Mouse (Mus musculus) kidney, postnatal 0 days (tissue): ENCODE measurements at regions not wholly inside any gene's neighbourhood (a gene's known extent, or its start where the extent isn't known, plus 50 kb on each side); places are given as distances from the start of the nearest gene placed in this dataset.

ENCODE experiments used
- ATAC-seq: fragments of 200-750 bp; cut with Nextera tagmentation; replicated peaks from 2 replicates; pipeline ENCODE4 v1.8.0; 2017; ENCODE audit warnings: low read depth, moderate number of reproducible peaks, moderate TSS enrichment, moderate library complexity; ENCODE audit not compliant: low FRiP score
- DNase-seq: peaks from one replicate; pipeline ENCODE4 v3.0.0-alpha.2; 2016; ENCODE audit warnings: low spot score
- H3K27ac ChIP-seq: fragments of 300-500 bp; sonication (generic); 2 replicates; pipeline ENCODE4 v1.5.1; 2014; ENCODE audit warnings: mild to moderate bottlenecking
- H3K27me3 ChIP-seq: fragments of 300-500 bp; sonication (generic); 2 replicates; pipeline ENCODE4 v1.6.1; 2014; ENCODE audit warnings: low read length, mixed read lengths; ENCODE audit not compliant: insufficient read depth
- H3K36me3 ChIP-seq: fragments of 300-500 bp; sonication (generic); 2 replicates; pipeline ENCODE4 v1.6.1; 2014; ENCODE audit warnings: low read length, mixed read lengths; ENCODE audit not compliant: insufficient read depth
- H3K4me1 ChIP-seq: fragments of 300-500 bp; sonication (generic); replicated peaks from 2 replicates; pipeline ENCODE4 v1.6.1; 2014; ENCODE audit warnings: antibody characterized with exemption, low read length, mixed read lengths; ENCODE audit not compliant: insufficient read depth
- H3K4me2 ChIP-seq: fragments of 300-500 bp; sonication (generic); 2 replicates; pipeline ENCODE4 v1.6.1; 2014; ENCODE audit warnings: mild to moderate bottlenecking, low read length, moderate library complexity, mixed read lengths
- H3K4me3 ChIP-seq: fragments of 300-500 bp; sonication (generic); replicated peaks from 2 replicates; pipeline ENCODE4 v1.5.1; 2014; ENCODE audit warnings: low read depth, low read length
- H3K9ac ChIP-seq: fragments of 300-500 bp; sonication (generic); 2 replicates; pipeline ENCODE4 v1.6.1; 2014; ENCODE audit warnings: low read depth, low read length
- H3K9me3 ChIP-seq: fragments of 300-500 bp; sonication (generic); replicated peaks from 2 replicates; pipeline ENCODE4 v1.6.1; 2016; ENCODE audit warnings: low read length, inconsistent platforms, mixed read lengths
- CTCF ChIP-seq: IDR thresholded peaks from 2 replicates; pipeline ENCODE4 v1.5.1; 2016; ENCODE audit warnings: antibody characterized with exemption, low read depth, mild to moderate bottlenecking, moderate library complexity
- WGBS: fragments of 180-500 bp; shearing (Covaris S2); extraction: QIAGEN DNeasy Blood & Tissue Kit; methylation state at CpG from one replicate; pipeline ENCODE4 v1.1.7; 2014; 5-methylcytosine and 5-hydroxymethylcytosine counted together

DNA sequence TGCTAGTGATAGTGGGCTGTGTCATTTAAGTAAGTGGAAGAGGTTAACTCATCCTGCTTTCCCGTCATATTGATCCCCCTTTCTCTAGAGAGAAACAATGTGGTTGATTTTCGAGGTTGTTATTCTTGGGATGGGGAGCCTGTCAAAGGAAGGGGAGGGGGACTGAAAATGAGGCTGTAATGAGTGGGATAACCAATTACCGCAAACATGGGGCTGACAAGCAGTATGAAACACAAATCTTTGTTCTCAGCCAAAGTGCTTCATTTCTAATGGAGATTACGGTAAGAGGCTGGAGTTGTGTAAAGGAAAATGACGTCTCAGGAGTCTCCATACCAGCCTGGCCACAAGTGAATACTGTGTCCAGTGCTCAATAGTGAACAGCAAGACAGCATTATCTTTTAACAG, 301.9 kb upstream of the Nr5a2 start:
- TF ChIP-seq CTCF, result no peak
- Histone ChIP-seq H3K27me3 (no peaks in the 10 kb centered on the region), H3K9ac (no peak overlapping the region), H3K4me3 (no peak overlapping the region), H3K27ac (no peak overlapping the region), H3K4me1 (no peaks in the 10 kb centered on the region), H3K9me3 (no peaks in the 10 kb centered on the region), H3K36me3 (no peaks in the 10 kb centered on the region), H3K4me2 (no peak overlapping the region)
- DNase-seq, result no peak
- WGBS, result 55% methylated on average over 5 of the region's 5 CpGs
- ATAC-seq, result no peak

DNA sequence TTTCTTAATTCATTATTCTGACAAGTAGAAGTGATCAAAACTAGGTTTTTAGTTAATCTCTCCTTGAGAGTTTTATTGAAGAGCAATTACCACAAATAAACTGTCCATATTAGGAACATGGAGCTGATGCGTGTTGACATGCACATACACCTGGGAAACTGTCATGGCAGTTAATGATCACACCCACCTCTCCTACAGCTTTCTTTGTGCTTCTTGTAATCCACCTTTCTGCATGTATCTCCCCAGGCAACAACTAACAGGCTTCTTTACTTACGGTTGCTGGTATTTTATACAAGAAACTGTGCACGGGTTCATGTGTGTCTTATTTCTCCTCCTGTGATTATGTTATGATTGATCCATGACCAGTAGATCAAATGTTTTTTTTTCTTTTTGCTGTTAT, 296.0 kb upstream of the Nr5a2 start:
- Histone ChIP-seq H3K4me3 (no peak overlapping the region), H3K36me3 (no peaks in the 10 kb centered on the region), H3K27me3 (no peaks in the 10 kb centered on the region), H3K27ac (no peak overlapping the region), H3K4me2 (no peak overlapping the region), H3K4me1 (no peaks in the 10 kb centered on the region), H3K9me3 (no peaks in the 10 kb centered on the region), H3K9ac (no peak overlapping the region)
- DNase-seq (no peak), ATAC-seq (no peak)
- WGBS, result 90% methylated on average over 3 of the region's 3 CpGs
- TF ChIP-seq CTCF, result no peak

DNA sequence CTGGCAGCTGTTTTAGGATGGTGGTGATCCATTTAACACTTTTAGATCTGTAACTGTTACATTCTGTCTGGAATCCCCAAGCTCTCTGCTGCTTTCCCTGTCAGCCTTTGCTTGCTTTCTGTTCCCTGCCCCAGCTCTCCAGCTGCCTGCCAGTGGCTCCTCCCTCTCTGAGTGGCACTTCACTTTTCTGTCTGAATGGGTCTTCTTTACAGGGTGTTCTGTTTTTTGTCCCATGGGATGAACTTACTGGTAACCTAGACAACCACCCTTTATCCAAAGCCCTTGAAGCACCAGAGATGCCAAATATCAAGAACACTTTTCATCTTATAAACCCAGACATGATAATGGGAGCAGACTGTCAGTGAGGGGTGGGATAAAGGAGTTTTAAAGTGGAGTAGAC, 294.8 kb upstream of the Nr5a2 start:
- no peaks in the 10 kb centered on the region for H3K36me3 ChIP-seq
- no peaks in the 10 kb centered on the region for H3K27me3 ChIP-seq
- no peak for ATAC-seq
- no peaks in the 10 kb centered on the region for H3K4me1 ChIP-seq
- no peak for TF ChIP-seq CTCF
- H3K4me3 ChIP-seq, result no peak overlapping the region
- H3K27ac ChIP-seq, result no peak overlapping the region
- DNase-seq, result no peak
- no peaks in the 10 kb centered on the region for H3K9me3 ChIP-seq
- H3K9ac ChIP-seq, result no peak overlapping the region
- no peak overlapping the region for H3K4me2 ChIP-seq

DNA sequence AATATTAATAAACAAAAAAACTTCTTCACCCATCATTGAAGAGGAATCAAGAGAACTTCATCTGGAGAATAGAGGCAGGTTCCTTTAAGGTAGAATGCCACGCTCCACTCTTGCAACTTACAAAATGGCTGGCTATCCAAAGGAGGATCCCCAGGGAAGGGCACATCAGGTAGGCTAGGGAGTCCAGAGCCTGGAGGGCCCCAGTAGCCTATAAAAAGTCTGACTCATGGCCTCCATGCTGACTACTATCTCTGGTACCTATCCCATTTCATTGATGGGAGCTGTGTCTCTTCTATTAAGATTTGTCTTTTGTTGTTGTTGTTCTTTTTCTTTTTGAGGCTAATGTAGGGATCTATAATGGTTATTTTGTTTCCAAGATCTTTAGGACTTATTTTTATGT, 294.4 kb upstream of the Nr5a2 start:
- Histone ChIP-seq H3K4me1 (no peaks in the 10 kb centered on the region), H3K27me3 (no peaks in the 10 kb centered on the region), H3K9me3 (no peaks in the 10 kb centered on the region), H3K4me2 (no peak overlapping the region), H3K9ac (no peak overlapping the region), H3K4me3 (no peak overlapping the region), H3K27ac (no peak overlapping the region), H3K36me3 (no peaks in the 10 kb centered on the region)
- ATAC-seq (no peak), DNase-seq (no peak)
- 96% methylated on average over 1 of the region's 1 CpGs for WGBS
- TF ChIP-seq CTCF, result no peak

DNA sequence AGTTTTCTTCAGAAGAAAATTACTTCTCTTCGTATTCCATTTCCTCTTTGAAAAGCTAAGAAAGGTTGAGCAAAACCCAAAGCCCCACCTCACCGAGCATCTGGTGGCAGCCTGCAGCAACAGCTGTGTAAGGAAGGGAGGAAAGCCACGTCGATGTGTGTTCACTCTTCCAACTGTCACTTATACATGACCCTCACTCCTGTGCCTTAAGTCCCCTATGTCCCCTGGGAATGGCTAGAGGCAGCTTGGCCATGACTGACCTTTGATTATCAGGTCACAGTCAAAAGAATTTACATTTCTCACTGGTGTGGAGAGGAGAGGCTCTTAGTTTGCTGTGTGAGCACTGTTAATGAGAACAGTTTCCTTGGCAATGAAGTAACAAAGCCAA, 266.8 kb upstream of the Nr5a2 start:
- Histone ChIP-seq H3K27ac (no peak overlapping the region), H3K36me3 (no peaks in the 10 kb centered on the region), H3K4me3 (no peak overlapping the region), H3K4me1 (no peaks in the 10 kb centered on the region), H3K9ac (no peak overlapping the region), H3K4me2 (no peak overlapping the region), H3K9me3 (no peaks in the 10 kb centered on the region), H3K27me3 (no peaks in the 10 kb centered on the region)
- DNase-seq (no peak), ATAC-seq (no peak)
- 68% methylated on average over 4 of the region's 4 CpGs for WGBS
- TF ChIP-seq CTCF, result no peak

- Histone ChIP-seq H3K4me1 (no peaks in the 10 kb centered on the region), H3K27me3 (no peaks in the 10 kb centered on the region), H3K9me3 (no peaks in the 10 kb centered on the region), H3K4me2 (no peak overlapping the region), H3K27ac (no peak overlapping the region), H3K9ac (no peak overlapping the region), H3K4me3 (no peak overlapping the region), H3K36me3 (no peaks in the 10 kb centered on the region)
- peak; percentile 55 for TF ChIP-seq CTCF
- ATAC-seq (no peak), DNase-seq (no peak)
- 82% methylated on average over 6 of the region's 6 CpGs for WGBS
Measured at GRCm38 (mm10) chr1:137226479-137227097, 266.3 kb upstream of the Nr5a2 start.

- TF ChIP-seq CTCF, result peak; percentile 93
- ATAC-seq, result no peak
- no peak overlapping the region for H3K4me2 ChIP-seq
- DNase-seq, result peak; percentile 93
- H3K4me3 ChIP-seq, result no peak overlapping the region
- no peaks in the 10 kb centered on the region for H3K4me1 ChIP-seq
- no peaks in the 10 kb centered on the region for H3K9me3 ChIP-seq
- H3K27me3 ChIP-seq, result no peaks in the 10 kb centered on the region
- 34% methylated on average over 3 of the region's 3 CpGs for WGBS
- H3K36me3 ChIP-seq, result no peaks in the 10 kb centered on the region
- no peak overlapping the region for H3K27ac ChIP-seq
- no peak overlapping the region for H3K9ac ChIP-seq
Measured at GRCm38 (mm10) chr1:137225418-137225817, 265.2 kb upstream of the Nr5a2 start.
